Mouse (Mus musculus) midbrain, embryonic 16.5 days (tissue): ENCODE data around the gene Spint2. TPM values are rescaled to one million over a fixed set of nuclear protein-coding genes. Genes with fewer than 3 reads are reported as not detected.

Experiments used
- polyA plus RNA-seq: library from polyadenylated mRNA; unstranded; fragments of >200 nt; fragmentation: Nextera tagmentation; extraction: Ambion mirVana; gene quantifications from 2 replicates; pipeline ENCODE4 v1.2.1, GENCODE M21; 2015

Gene Spint2
- polyA plus RNA-seq, 1 experiment from 2014 or later = 89.7 TPM

Other genes with a start within 250 kb of the Spint2 start
- 11.3 and 14.4 TPM in 2 replicates for gene Ryr1, start 156.7 kb downstream of the Spint2 start, polyA plus RNA-seq
- gene Rasgrp4, start 147.1 kb downstream of the Spint2 start, polyA plus RNA-seq = 0.83 and 1.0 TPM in 2 replicates
- 23.7 and 28.3 TPM in 2 replicates for gene Fam98c, start 125.7 kb downstream of the Spint2 start, polyA plus RNA-seq
- 0.54 and 1.1 TPM in 2 replicates for gene Ggn, start 111.7 kb downstream of the Spint2 start, polyA plus RNA-seq
- 10.7 TPM in 2 replicates for gene Spred3, start 111.5 kb downstream of the Spint2 start, polyA plus RNA-seq
- 287 TPM in 2 replicates for gene Psmd8, start 101.2 kb downstream of the Spint2 start, polyA plus RNA-seq
- gene Catsperg1, start 67.9 kb downstream of the Spint2 start, polyA plus RNA-seq = 3.8 and 5.8 TPM in 2 replicates
- 1.1 and 1.7 TPM in 2 replicates for gene Kcnk6, start 49.4 kb downstream of the Spint2 start, polyA plus RNA-seq
- 95.7 and 109 TPM in 2 replicates for gene Yif1b, start 43.6 kb downstream of the Spint2 start, polyA plus RNA-seq
- 0.46 and 1.5 TPM in 2 replicates for gene 2200002D01Rik, start 33.4 kb downstream of the Spint2 start, polyA plus RNA-seq
- gene Ppp1r14a, start 7.4 kb upstream of the Spint2 start, polyA plus RNA-seq = 2.5 and 2.7 TPM in 2 replicates
- gene Dpf1, start 22.0 kb upstream of the Spint2 start, polyA plus RNA-seq = 223 and 226 TPM in 2 replicates
- gene Sipa1l3, start 236.7 kb upstream of the Spint2 start, polyA plus RNA-seq = 17.3 and 17.8 TPM in 2 replicates